Mouse (Mus musculus): ENCODE results near the gene Sept4.

Gene Sept4

DNA sequence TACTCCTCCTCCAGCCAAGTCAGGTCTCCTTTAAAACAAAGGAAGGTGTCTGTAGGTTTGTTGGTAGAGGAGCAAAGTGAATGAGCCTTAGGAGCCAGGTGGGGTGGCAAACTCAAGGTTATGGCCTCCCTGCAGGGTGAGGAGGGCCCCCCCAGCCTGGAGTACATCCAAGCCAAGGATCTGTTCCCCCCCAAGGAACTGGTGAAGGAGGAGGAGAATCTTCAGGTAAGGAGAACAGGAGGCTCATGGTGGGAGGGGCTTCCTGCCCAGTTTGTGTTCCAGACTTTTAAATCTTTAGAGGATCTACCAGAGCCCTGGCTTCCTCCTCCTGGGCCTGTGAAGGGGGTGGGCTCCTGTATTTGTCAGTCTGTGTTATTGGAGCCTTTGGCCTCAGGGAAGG is 28.4 kb downstream of the Sept4 start:
- intact Hi-C loops (cut with DNase I) = no loop called here

DNA sequence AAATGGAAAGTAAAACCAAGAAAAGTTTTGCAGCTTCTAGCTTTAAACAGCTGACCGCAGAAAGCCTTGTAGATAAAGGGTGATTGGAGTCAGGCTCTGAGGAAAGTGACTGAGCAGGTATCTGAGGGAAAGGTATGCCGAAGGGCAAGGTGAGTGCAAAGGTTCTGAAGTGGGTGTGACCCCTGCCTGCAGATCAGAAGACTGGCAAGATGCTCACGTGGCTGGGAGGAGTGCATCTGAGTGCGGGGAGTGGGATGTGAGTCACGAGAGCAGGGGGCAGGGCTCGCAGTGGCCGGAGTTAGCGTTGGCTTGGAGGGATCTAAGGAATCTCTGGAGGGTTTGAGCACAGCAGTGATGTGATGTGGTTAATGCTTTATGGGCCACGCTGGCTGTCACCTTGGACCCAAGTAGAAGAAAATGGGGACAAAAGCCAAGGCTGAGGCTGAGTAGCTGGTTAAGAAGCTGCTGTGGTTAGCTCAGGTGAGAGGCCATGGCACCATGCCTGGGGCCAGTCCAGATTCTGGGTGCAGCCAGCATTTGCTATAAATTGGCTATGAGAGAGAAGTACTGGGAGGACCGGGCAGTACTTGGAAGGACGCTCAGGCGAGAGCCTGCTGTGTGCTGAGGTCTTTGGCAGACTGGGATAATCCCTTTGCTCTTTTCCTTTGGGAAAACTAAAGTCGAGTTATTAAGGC is 30.8 kb downstream of the Sept4 start:
- intact Hi-C loops (cut with DNase I) = no loop called here

DNA sequence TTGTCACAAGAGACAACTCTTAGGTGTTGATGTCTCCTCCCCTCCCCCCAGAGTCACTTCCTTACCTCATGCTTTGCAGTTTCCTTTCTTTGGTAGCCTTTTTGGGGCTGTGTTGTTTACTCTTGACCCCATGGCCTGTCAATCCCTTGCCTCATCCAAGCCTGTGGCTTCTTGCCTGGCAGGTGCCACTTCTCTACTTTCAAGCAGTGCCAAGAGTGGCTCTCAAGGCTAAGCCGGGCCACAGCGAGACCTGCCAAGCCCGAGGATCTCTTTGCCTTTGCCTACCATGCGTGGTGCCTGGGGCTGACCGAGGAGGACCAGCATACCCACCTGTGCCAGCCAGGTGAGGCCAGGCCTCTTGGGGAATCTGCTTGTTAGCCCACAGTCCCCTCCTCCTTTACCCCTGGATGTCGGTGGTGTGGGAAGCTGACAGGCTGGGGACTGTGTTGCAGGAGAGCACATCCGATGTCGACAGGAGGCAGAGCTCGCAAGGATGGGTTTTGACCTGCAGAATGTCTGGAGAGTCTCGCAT is 31.7 kb downstream of the Sept4 start:
- intact Hi-C loops (cut with DNase I) = no loop called here

DNA sequence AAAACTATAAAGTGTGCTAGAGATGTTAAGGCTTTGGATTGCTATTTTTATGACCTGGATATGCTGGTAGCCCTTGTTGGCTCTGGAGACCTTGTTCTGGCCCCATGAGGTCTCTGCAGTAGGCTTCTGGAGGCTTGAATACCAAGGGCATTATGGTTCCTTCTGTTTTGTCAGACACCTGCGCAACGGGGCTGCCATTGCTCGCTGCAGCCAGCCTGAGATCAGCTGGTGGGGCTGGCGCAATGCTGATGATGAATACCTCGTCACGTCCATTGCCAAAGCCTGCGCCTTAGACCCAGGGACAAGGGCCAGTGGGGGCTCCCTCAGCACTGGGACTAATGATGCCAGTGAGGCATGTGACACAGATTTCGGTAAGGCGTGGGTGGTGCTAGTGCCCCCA is 33.5 kb downstream of the Sept4 start:
- intact Hi-C loops (cut with DNase I) = no loop called here

DNA sequence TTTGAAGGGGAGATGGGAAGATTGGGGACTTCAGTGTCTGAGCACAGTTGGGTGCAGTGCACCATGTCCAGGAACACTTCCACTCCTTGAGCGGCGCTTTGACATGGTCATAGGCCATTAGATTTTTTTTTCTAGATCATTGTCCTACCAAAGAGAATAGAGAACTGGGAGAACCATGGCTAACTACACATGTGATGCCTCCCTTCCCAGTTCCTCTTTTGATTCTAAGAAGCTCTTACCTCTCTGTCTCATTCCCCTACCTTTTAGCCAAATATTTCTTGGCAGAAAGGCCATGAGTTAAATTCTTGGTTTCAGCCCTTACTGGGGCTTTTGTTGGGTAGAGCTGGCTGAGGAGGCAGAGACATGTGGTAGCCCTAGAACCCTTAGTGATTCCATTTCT is 34.9 kb downstream of the Sept4 start:
- intact Hi-C loops (cut with DNase I) = no loop called here

DNA sequence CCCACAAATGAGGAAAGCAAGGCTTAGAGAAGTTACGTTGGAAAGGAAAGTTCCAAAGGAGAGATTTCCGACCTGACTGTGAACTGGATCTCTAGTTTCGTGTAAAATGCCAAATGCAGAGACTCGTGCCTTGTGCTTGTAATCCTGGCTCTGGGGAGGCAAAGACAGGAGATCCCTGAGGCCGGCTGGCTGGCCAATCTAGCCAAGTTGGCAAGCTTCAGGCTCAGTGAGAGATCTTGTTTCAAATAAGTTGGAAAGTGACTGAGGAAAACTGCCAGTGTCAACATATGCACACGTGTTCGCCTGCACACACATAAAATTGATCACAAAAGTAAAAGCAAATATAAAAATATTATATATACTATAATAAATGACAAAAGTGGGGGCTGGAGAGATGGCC is 40.6 kb downstream of the Sept4 start:
- intact Hi-C loops (cut with DNase I) = no loop called here

DNA sequence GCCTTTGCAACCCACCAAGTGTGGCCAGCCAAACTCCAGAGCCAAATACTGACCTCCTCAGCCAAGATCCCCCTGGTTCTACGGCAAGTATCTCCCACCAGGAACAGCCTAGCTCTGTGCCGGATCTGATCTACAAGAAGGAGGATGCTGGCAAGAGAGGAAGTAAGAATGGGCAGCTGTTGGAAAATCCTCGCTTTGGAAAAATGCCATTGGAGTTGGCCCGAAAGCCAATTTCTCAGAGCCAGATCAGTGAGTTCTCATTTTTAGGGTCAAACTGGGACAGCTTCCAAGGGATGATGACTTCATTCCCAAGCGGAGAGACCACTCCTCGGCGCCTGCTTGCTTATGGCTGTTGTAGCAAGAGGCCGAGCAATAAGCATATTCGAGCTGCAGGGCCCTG is 42.8 kb downstream of the Sept4 start:
- intact Hi-C loops (cut with DNase I) = no loop called here

DNA sequence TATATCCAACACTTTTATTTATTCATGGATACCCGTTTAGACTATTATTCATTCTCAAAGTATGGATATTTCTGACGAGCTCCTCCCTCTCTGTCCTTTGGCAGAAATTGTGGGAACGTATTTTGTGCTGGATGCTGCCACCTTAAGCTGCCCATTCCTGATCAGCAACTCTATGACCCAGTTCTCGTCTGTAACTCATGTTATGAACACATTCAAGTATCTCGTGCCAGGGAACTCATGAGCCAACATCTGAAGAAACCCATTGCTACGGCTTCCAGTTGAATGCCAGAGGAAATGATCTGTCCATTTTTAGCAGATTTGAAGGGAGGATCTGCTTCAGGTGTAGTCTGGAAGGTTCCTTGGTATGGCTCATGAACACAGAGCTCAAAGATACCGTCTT is 45.3 kb downstream of the Sept4 start:
- intact Hi-C loops (cut with DNase I) = no loop called here

DNA sequence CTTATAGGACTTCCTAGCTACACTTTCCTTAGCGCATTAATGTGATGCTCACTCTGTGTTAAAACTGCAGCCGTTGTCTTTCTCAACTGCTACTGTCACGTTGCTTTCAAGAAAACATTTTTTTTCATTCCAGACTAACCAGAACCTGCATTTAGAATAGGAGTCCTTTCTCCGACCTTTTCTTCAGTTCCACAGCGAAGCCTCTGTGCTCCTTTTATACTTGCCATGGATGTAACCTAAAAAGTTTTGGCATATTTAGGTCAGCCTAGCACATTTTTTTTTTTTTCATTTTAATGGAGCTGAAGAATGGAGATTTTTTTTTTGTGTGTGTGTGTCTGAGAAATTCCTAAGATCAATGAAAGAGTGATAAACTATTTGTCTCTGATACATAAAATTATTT is 46.8 kb downstream of the Sept4 start:
- intact Hi-C loops (cut with DNase I) = no loop called here

DNA sequence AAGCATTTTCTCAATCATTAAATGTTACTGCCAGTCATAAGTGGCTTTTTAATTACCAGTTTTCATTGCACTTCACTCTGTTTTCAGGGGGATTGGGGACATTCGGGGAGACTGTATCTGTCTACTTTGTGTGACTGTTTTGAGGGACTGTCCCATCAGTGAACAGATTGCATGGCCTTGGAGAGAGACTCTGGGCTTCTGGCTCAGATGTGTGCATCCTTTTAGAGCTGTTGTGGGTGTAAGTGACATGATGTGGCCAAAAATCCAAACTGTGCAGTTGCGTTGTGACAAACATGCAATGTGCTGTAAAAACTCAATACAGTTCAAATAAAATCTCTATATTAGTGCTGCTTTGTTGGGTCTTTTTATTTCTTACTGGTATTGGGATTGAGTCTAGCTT is 47.2 kb downstream of the Sept4 start:
- intact Hi-C loops (cut with DNase I) = no loop called here

DNA sequence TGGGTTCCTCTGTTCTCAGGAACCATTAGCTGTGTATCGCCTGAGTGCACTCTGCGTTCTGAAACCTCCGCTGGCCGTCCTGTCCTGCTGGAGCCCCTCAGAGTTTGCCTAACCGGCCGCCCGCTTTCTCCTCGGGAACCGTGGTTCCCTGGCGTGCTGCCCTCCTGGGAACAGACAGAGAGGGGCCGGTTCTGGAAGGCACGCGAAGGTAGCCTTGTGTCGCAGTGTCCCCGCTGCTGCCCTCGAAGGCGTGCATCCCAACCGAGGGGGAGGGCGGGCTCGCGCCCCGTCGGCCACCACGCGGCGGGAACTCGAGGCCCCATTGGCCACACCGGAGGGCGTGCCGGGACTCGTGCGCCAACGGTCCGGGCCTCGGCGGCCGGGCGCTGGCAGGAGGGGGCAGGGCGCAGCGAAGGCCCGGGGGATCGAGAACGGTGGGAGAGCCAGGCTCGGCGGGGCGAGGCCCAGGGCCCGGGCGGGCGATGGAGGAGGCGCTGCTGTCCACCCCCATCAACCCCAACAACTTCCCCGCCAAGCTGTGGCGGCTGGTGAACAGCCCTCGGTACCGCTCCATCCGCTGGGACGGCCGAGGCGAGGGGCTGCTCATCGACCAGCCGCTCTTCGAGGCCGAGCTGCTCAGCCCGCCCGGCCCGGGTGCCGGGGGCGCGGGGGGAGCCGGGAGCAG is 48.2 kb downstream of the Sept4 start, which contains the start of gene Hsf5:
Hsf5 (plus strand) TSS at position 375 of the 685 bp plus-strand sequence.
- intact Hi-C loops (cut with DNase I) = no loop called here

DNA sequence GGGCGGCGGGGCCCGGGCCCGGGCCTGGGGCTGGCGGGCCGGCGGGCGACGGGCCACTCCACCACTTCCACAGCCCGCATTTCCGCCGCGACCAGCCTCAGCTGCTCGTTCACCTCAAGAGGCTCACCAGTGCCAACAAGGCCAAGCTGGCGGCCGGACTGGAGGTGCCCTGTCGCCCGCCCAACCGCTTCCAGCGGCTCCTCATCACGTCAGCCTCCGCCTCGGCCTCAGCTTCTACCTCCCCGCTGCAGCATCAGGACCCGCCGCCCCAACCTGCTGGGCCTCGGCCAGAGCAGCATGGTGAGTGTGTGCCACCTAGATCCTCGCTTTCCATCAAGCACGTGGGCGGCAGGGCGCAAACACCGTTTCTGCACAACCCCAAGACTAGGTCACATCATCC is 48.9 kb downstream of the Sept4 start:
- intact Hi-C loops (cut with DNase I) = no loop called here

DNA sequence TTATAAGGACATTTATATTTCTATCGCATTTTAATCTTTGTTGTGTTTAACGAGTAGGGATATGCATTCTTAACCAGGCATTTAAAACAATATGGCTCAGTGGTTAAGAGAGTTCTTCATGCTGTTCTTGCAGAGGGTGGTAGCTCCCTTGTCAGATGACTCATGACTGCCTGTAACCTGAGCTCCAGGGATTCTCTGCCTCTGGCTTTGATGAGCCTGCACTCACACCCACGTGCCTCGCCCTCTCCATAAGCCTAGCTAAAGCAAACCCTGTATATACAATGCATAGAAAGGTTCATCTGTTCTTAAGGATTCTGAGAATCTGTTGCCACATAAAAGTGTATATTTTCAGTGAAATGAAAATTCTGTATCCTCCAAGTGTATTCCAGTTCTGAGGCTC is 54.5 kb downstream of the Sept4 start:
- intact Hi-C loops (cut with DNase I) = no loop called here

DNA sequence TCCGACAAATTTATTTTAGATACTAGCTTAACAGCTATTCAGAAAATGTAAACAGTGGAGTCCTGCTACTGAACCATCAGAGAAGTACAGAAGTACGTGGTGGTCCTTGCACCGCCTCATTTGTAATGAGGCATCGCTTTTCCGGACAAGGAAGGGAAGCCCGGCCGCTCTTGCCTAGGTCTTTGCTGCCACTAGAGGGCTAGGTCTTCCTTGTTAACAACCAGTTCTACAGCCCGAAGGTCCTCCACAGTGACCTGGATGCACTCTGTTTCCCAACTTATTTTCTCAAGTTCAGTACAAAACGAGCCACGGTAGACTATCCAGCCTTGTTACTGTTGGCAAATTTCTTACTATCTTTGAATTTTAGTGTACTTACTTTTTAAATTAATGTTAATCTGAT is 61.2 kb downstream of the Sept4 start:
- intact Hi-C loops (cut with DNase I) = loop anchor here (5.0 kb wide), 1 partner anchor 142 kb away; no protein-coding TSS in a partner anchor

DNA sequence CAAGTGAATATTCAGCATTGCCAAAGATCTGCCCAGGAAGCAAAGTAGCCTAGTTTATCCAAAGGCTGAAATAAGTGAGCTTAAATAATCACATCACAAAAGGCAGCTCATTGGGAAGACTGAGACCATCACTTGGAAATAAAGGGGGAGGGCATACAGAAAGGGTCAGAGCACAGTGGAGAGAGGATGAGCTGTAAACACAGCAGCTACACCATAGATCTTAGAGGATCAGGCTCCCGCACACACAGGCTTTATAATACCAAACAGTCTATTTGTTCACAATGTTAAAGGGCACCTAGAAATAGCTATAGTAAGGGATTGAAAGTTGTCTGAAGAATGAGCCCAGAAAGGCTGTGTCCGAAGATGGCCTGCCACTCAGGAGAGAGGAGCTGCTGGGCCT is 70.1 kb downstream of the Sept4 start:
- intact Hi-C loops (cut with DNase I) = no loop called here

DNA sequence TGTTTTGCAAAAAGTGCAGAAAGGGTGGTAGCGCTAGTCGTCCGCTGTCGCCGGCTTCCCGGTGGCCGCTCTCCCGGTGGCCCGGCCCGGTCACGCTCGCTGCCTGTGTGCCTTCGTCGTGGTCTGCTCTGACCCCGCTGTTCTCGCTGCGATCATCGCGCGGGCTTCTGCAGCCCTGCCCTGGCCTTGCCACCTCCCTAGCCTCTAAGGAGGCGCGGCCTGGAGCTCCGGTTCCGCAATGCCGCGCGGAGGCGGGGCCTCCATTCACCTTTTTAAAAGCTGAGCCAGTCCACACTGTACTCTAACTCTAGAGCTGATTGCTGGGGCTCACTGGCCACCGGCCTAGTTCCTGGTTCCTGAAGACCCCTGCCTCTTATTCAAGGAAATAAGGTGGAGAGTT is 70.5 kb downstream of the Sept4 start:
- intact Hi-C loops (cut with DNase I) = no loop called here

Data from adrenal gland (tissue).